In genomic region chr1:158362292-158363101, GRCm38 (mm10) we compare ENCODE assay signal across 8 mouse cellular contexts. TPM values are rescaled to one million over a fixed set of nuclear protein-coding genes. Genes with fewer than 3 reads are reported as not detected.
A peak's percentile ranks its signal among the peaks of the same experiment; 100 is the strongest.
DNase-seq lines count a peak whose midpoint lies in the region; ATAC-seq and TF ChIP-seq lines count a peak whose summit lies in the region.

No protein-coding gene starts in this region.

- H3K27ac ChIP-seq in heart, embryonic 10.5 days = peak overlapping the region; percentile 56
- H3K27ac ChIP-seq in ES-E14 (ENCODE audit: insufficient read depth, low read depth, low read length, poor library complexity, severe bottlenecking) = no peak overlapping the region
- peak overlapping the region; percentile 31; the same call in 1 of the 2 replicates for H3K27ac ChIP-seq in embryonic facial prominence, embryonic 12.5 days
- H3K27ac ChIP-seq in neural tube, embryonic 13.5 days (replicated peaks) = peak overlapping the region; percentile 94

- H3K4me3 ChIP-seq in heart, embryonic 10.5 days = peak overlapping the region; percentile 65
- H3K4me3 ChIP-seq in ES-E14 (ENCODE audit: insufficient read depth in 1 of 2, low read depth in 1 of 2, low read length in 2 of 2, poor library complexity in 1 of 2, severe bottlenecking in 1 of 2) = peak overlapping the region; percentile 47 to 68
- H3K4me3 ChIP-seq in embryonic facial prominence, embryonic 12.5 days = peak overlapping the region; percentile 64
- peak overlapping the region; percentile 77 for H3K4me3 ChIP-seq in neural tube, embryonic 13.5 days

- peaks cover 8% of the 10 kb centered on the region for H3K4me1 ChIP-seq in heart, embryonic 10.5 days
- peaks cover 0 to 5% of the 10 kb centered on the region in 2 experiments; a peak in 1 of 4 replicates for H3K4me1 ChIP-seq in ES-E14 (ENCODE audit: control insufficient read depth in 2 of 2, insufficient read depth in 2 of 2, low read length in 2 of 2, poor library complexity in 1 of 2)
- H3K4me1 ChIP-seq in embryonic facial prominence, embryonic 12.5 days = peaks cover 12% of the 10 kb centered on the region
- peaks cover 41% of the 10 kb centered on the region for H3K4me1 ChIP-seq in neural tube, embryonic 13.5 days (replicated peaks)

- WGBS in heart, embryonic 10.5 days = under 1% methylated on average over 34 of the region's 37 CpGs
- WGBS in embryonic facial prominence, embryonic 12.5 days = under 1% methylated on average over 36 of the region's 37 CpGs
- under 1% methylated on average over 36 of the region's 37 CpGs for WGBS in neural tube, embryonic 13.5 days

- peak; percentile 60 for ATAC-seq in embryonic facial prominence, embryonic 12.5 days (ENCODE audit: insufficient number of reproducible peaks, insufficient read depth, low FRiP score, low TSS enrichment)
- ATAC-seq in neural tube, embryonic 13.5 days (ENCODE audit: low read depth) = peak; percentile 83

- no peaks in the 10 kb centered on the region for H3K36me3 ChIP-seq in heart, embryonic 10.5 days
- no peaks in the 10 kb centered on the region for H3K36me3 ChIP-seq in ES-E14 (ENCODE audit: control insufficient read depth, insufficient read depth, low read length, poor library complexity, severe bottlenecking)
- no peaks in the 10 kb centered on the region for H3K36me3 ChIP-seq in embryonic facial prominence, embryonic 12.5 days
- 0 out of 2 replicates have a peak, but pooled peaks cover 3% of the 10 kb centered on the region for H3K36me3 ChIP-seq in neural tube, embryonic 13.5 days

- peak overlapping the region; percentile 72 for H3K4me2 ChIP-seq in embryonic facial prominence, embryonic 12.5 days (replicated peaks)
- peak overlapping the region; percentile 85 for H3K4me2 ChIP-seq in neural tube, embryonic 13.5 days

- in situ Hi-C loops in ES-E14 (cut with MboI; ENCODE audit: low sequenced_read_pairs in 2 of 2, unreplicated experiment in 2 of 2) = no loop called here

- no peak overlapping the region for H3K9ac ChIP-seq in ES-E14 (ENCODE audit: insufficient read depth, low read depth, low read length, poor library complexity, severe bottlenecking)
- H3K9ac ChIP-seq in embryonic facial prominence, embryonic 12.5 days = peak overlapping the region; percentile 65
- H3K9ac ChIP-seq in neural tube, embryonic 13.5 days = peak overlapping the region; percentile 97

- H3K27me3 ChIP-seq in heart, embryonic 10.5 days (ENCODE audit: insufficient read depth, poor library complexity, severe bottlenecking) = peaks cover 29% of the 10 kb centered on the region
- peaks cover 7% of the 10 kb centered on the region; the same call in 1 of the 2 replicates for H3K27me3 ChIP-seq in embryonic facial prominence, embryonic 12.5 days
- H3K27me3 ChIP-seq in neural tube, embryonic 13.5 days = peaks cover 4% of the 10 kb centered on the region; the same call in 1 of the 2 replicates

- no peak for DNase-seq in heart, embryonic 10.5 days (ENCODE audit: low spot score)
- no peak for DNase-seq in heart, postnatal 10 days
- no peak for DNase-seq in ES-E14 (ENCODE audit: low read depth, low spot score)
- peak; percentile 48 to 65 for DNase-seq in layer of hippocampus, postnatal 36 days
- DNase-seq in spleen, postnatal 10 days (ENCODE audit: low spot score in 2 of 2) = no peak
- no peak for DNase-seq in gastrocnemius, postnatal 14 days

- no peaks in the 10 kb centered on the region for H3K9me3 ChIP-seq in heart, embryonic 10.5 days
- H3K9me3 ChIP-seq in ES-E14 (ENCODE audit: control insufficient read depth, insufficient read depth, low read depth, low read length) = no peaks in the 10 kb centered on the region
- H3K9me3 ChIP-seq in embryonic facial prominence, embryonic 12.5 days = no peaks in the 10 kb centered on the region
- no peaks in the 10 kb centered on the region for H3K9me3 ChIP-seq in neural tube, embryonic 13.5 days

- intact Hi-C loops in heart, postnatal 10 days (cut with DNase I) = no loop called here
- intact Hi-C loops in gastrocnemius, postnatal 14 days (cut with DNase I; ENCODE audit: low total_unique reads) = no loop called here

TF ChIP-seq in ES-E14, 5 proteins besides CTCF, POLR2A, EP300 and RAD21:
- TF ChIP-seq MAFK (IDR thresholded peaks at IDR 0.05; ENCODE audit: insufficient read depth, low read depth, low read length) (no peak), CHD2 (IDR thresholded peaks at IDR 0.05; ENCODE audit: low read depth, low read length) (no peak), HCFC1 (IDR thresholded peaks at IDR 0.05; ENCODE audit: borderline replicate concordance, insufficient read depth, low read length) (no peak), ZNF384 (IDR thresholded peaks at IDR 0.05; ENCODE audit: low read depth, low read length) (no peak), ZC3H11A (IDR thresholded peaks at IDR 0.05; ENCODE audit: borderline replicate concordance, low read depth, low read length) (no peak)

RNA-seq across cellular contexts. Expression of gene Astn1, which starts 0.4 kb away (rescaled TPM):
- polyA plus RNA-seq in heart, embryonic 10.5 days (2016; fragmentation: Nextera tagmentation; extraction: Ambion mirVana) = 0.95 and 1.6 TPM in 2 replicates
- 1 to 10 TPM; 2.3 to 2.9 TPM for total RNA-seq in heart, postnatal 10 days (2021)
- total RNA-seq in ES-E14 (2012; rRNA removed) = 0.69 and 0.85 TPM in 2 replicates
- 8.1 and 8.2 TPM in 2 replicates for polyA plus RNA-seq in embryonic facial prominence, embryonic 12.5 days (2016; fragmentation: Nextera tagmentation; extraction: Ambion mirVana)
- total RNA-seq in layer of hippocampus, postnatal 36 days (2021) = 100 to 1,000 TPM; 178 to 184 TPM
- 29.3 and 29.5 TPM in 2 replicates for polyA plus RNA-seq in neural tube, embryonic 13.5 days (2015; fragmentation: Nextera tagmentation; extraction: Ambion mirVana)
- under 1 TPM; 0.38 to 0.39 TPM for total RNA-seq in gastrocnemius, postnatal 14 days (2021)

RNA-seq across cellular contexts. Expression of gene Brinp2, which starts 6.4 kb away (rescaled TPM):
- 0.39 and 0.44 TPM in 2 replicates for polyA plus RNA-seq in heart, embryonic 10.5 days (2016; fragmentation: Nextera tagmentation; extraction: Ambion mirVana)
- total RNA-seq in heart, postnatal 10 days (2021) = under 1 TPM; 0.17 to 0.26 TPM
- total RNA-seq in ES-E14 (2012; rRNA removed) = 1.0 and 1.2 TPM in 2 replicates
- 0.97 and 1.1 TPM in 2 replicates for polyA plus RNA-seq in embryonic facial prominence, embryonic 12.5 days (2016; fragmentation: Nextera tagmentation; extraction: Ambion mirVana)
- 10 to 100 TPM; 76.5 to 80.4 TPM for total RNA-seq in layer of hippocampus, postnatal 36 days (2021)
- polyA plus RNA-seq in neural tube, embryonic 13.5 days (2015; fragmentation: Nextera tagmentation; extraction: Ambion mirVana) = 14.9 and 15.4 TPM in 2 replicates
- total RNA-seq in gastrocnemius, postnatal 14 days (2021) = under 1 TPM; 0.16 to 0.44 TPM

Comparison
In these comparisons a context has a peak if more than half of its experiments do, and no peak if none do; other contexts are left out.
1. DNase-seq: peak in layer of hippocampus, postnatal 36 days (2 of 2); none in heart, embryonic 10.5 days (single experiment), heart, postnatal 10 days (0 of 2), ES-E14 (single experiment), spleen, postnatal 10 days (0 of 2) and gastrocnemius, postnatal 14 days (single experiment).
2. RNA of gene Astn1, which starts 0.4 kb away (total RNA-seq): 178 to 184 TPM in layer of hippocampus, postnatal 36 days; 2.3 to 2.9 TPM in heart, postnatal 10 days, 0.69 to 0.85 TPM in ES-E14 and 0.38 to 0.39 TPM in gastrocnemius, postnatal 14 days; every median in the first group is over 10 times any median in the second.
3. RNA of gene Brinp2, which starts 6.4 kb away (total RNA-seq): 76.5 to 80.4 TPM in layer of hippocampus, postnatal 36 days; 1.0 to 1.2 TPM in ES-E14, 0.16 to 0.44 TPM in gastrocnemius, postnatal 14 days and 0.17 to 0.26 TPM in heart, postnatal 10 days; every median in the first group is over 10 times any median in the second.
4. Peak in every context shown above with its lines, with median percentiles within 50 percentile points of each other: H3K4me3 ChIP-seq.